Mouse (Mus musculus): Measurements from ENCODE around the gene Pfdn5.

DNA sequence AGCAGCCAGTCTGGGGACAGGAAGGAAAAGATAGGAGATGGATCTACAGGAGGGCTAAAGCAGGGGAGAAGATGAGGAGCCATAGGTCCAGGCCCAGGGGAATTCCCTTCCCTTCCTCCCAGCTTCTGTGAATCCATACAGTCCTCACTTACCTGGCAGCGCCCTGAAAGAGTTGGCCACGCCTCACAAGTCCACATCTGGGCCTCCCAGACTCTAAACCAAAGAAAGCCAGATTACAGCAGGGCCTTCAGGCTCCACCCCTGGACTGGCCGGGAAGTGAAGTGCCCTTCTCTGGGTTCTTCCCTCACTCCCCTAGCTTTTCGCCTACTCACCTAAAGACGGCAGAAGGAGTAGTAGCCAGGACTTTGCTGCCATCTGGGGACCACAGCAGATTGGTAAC is 13.7 kb downstream of the Pfdn5 start:
- TF ChIP-seq CTCF (IDR thresholded peaks at IDR 0.05; ENCODE audit: insufficient read depth, low read length) (no peak), POLR2A (IDR thresholded peaks at IDR 0.05; ENCODE audit: borderline replicate concordance, extremely low read depth, low read depth, low read length) (no peak)
